Mouse (Mus musculus) lung, postnatal 4 days (tissue): ENCODE results near the gene Kcnab2.

Experiments used
- DNase-seq, 2 experiments: peaks; one replicate each; pipeline ENCODE4 v3.0.0; 2021

Gene Kcnab2

DNA sequence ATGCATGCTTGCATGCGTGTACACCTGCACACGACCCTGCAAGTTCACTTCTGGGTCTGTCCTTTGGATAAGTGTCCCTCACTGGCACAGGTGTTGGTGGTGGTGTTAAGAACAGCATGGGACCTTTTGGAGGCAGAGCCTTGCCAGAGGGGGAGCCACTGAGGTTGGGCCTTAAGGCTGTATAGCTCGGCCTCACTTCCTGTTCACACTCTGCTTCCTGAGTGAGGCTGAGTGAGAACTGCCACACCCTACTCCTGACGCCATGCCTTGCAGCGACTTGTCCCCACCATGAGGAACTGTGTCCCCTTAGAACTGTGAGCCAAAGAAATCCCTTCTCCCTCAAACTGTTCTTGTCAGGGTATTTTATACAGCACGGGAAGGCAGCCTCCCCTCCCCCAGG lies 26.3 kb downstream of the Kcnab2 start:
- no peak for DNase-seq

DNA sequence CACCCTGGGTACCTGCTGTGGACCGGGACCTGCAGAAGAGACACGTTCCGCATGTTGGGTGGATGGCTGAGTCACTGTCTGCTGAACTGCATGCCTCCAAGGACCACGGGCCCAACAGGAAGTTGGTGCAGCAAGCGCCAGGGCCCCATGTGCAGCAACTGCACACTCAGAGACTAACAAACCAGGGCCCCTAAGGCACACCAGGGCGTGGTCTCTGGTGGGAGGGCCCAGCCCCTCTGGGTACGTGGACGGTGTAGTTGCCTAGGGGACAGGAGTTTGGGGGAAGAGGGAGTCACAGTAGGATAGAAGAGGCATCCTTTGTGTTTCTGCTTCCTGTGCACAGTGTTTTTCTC lies 29.0 kb downstream of the Kcnab2 start:
- peak; percentile 58 to 67 for DNase-seq

DNA sequence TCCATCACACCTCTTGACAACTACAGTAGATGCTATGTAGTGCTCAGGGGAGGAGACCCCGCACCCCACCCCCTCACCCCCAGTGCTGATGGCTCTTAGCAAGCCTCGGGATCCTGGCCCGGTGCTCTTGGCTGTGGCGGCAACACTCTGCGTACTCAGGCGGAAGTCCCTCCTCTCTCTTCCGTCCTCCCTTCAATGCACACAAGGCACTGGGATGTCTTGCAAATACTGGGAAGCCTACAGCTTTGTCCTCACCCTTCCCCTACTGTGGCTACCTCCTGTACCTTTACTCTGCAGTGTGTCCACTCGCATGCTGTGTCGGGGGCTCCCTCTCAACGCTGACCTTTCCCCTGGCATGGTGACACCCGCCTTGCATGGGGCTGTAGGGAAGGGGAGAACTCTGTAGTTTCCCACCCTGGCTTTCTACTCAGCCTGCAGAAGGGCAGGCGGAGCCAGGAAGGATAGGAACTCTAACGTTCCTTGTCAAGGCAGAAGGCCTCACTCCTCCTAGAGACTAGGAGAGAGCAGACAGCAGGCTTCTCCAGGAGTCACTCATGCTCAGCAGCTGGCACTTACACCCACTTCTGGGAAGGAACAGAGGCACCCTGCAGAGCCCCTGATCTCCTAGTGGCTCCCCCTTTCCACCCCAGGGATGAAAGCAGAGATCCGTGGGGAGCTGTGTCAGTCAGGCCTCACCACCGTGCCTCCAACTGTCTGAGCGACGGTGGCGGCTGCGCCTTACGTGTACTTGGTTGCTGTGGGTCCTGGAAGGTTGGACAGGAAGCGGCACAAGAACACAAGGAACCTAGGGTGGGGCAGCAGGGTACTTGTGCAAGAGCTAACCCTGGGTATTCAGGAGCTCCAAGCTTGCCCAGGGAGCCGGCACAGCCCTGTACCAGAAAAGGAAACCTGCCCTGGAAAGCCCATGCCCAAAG lies 29.7 kb downstream of the Kcnab2 start:
- peak in 1 of 2 experiments; percentile 7 for DNase-seq

DNA sequence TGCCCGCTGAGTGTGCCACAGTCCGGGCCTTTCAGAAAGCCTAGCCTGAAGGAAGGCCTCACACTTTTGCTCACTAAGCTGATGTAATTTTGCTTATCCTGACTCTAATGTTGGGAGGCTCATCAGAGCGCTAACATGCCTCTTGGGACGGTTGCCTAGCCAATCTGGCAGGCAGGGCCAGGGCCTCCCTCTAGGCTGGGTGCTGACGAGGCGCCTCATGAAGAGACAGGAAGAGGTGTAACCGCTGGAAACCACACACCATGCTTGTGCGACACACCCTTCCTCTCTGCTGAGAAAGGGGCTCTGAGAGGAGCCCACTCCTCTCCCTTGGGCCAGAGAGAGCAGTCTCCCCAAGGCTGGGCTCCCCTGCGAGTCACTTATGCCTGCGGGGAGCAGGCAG lies 31.5 kb downstream of the Kcnab2 start:
- peak; percentile 39 to 64 for DNase-seq

DNA sequence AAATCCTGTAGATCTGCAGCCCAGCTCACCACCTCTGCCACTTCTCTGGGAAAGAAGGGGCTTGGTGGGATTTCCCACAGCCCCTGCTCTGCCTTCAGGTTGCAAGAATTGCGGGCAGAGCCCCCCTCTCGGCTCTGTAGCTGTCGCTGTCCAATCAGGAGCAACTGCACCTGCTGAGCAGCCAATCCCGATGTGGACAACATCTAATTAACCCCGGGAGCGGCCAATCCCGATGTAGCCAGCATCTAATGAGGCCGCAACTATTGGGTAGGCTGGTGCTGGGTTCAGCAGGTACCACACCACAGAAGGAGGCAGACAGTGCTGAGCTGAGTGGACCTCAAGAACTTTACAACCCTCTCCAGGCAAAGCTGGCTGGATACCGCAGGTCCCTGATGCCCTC lies 36.1 kb downstream of the Kcnab2 start:
- DNase-seq = no peak

DNA sequence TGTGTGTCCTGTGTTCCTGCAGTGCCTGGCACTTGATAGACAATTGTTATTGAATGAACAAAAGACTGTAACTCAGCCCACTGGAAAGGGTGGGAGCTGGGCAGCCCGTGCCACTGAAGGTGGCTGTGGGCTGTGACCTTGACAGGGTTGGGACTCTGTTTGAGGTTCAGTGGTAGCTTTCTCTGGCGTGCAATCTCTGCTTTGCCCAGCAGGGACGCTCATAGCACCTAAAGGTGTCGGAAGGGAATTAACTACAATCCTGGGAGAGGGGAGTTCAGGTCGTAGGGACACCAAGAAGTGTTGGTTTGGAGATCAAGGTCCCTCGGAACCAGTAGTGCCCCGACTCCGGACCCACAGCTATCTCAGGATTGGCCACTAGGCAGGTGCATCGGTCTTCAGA lies 36.8 kb downstream of the Kcnab2 start:
- peak in 1 of 2 experiments; percentile 9 for DNase-seq

DNA sequence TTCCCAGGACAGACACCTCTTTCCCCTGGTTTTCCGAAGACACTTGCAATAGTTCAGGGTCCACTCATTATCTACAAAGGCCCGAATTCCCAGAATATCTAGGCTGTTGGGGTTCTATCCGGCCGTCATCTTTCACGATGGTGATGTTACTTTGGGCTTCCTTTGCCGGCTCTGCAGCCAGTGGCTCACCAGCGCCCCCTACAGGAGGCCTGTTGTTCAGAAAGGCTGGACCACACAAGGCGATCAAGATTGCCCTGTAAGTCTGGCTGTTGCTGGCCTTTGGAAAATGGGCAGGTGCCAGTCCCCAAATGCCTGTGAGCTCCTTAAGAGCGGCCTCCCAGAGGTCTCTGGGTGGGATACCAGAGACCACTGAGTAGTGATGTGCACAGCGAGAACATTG lies 42.4 kb downstream of the Kcnab2 start:
- peak; percentile 62 to 79 for DNase-seq

DNA sequence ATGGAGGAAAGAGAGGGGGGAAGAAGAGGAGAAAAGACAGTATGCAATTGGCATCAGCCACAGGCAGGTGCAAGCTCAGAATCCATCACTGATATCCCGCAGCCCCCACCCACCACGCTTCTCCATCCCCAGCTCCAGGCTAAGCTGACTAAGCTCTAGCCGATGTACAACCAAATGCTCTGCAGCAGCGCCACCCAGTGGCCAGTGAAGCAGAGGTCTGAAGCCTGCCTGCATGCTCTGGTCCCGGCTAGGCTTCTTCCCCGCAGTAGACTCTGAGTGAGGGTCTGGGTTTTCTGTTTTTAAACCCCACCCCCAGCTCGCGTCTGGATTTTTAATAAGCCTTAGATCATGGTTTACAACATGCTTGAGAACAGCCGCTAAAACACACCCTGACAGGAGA lies 42.8 kb downstream of the Kcnab2 start:
- peak; percentile 81 to 88 for DNase-seq

DNA sequence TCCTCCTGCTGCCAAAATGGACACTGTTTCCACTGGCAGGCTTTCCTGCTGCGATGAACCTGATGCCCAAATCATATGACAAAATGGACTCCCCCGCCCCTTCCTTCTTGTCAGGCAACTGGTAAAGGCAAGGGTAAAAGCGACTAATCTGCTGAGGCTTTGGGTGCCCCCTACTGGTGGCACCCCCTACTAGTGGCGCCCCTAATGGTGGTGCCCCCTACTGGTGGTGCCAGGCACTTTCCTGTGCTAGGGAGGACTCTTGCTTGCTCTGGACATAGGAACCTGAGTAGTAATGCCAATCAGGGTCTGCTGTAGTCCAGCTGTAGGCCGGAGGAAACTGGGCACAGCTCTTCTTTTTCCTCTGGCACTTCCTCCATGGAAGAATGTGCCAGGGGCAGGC lies 45.4 kb downstream of the Kcnab2 start:
- peak in 1 of 2 experiments; percentile 38 for DNase-seq

DNA sequence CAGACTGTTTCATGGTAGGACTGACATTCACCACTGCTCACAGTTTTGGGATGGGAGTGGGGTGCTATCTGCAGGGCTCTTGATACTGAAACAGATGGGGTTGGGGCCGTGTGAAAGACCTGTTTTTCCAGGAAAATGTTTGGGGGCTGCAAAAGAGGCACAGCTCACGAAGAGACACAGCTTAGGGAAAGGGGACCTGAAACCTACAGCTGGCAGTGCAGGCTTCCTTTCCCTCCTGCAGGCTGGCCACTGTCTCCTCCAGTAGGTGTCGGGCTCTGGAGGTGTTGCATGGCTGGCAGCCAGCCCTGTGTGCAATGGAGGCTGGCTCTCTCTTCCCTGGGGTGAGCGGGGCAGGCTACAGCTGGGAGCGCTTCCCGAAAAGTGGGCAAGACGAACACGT lies 49.4 kb downstream of the Kcnab2 start:
- DNase-seq = no peak

DNA sequence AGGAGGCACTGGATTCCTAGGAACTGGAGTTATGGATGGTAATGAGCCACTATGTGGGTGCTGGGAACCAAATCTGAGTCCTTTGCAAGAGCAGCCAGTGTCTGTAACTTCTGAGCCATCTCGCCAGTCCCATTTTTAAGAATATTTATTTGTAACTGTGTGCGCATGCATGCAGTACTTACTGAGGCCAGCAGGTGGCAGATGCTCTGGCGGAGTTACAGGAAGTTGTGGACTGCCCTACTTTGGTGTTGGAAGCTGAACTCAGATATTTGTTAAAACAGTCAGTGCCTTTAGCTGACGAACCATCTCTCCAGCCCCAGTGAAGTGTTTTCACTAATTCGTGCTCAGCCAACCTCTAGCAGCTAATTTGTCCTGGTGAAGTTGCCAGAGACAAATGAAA lies 52.7 kb downstream of the Kcnab2 start:
- DNase-seq = peak in 1 of 2 experiments; percentile 22

DNA sequence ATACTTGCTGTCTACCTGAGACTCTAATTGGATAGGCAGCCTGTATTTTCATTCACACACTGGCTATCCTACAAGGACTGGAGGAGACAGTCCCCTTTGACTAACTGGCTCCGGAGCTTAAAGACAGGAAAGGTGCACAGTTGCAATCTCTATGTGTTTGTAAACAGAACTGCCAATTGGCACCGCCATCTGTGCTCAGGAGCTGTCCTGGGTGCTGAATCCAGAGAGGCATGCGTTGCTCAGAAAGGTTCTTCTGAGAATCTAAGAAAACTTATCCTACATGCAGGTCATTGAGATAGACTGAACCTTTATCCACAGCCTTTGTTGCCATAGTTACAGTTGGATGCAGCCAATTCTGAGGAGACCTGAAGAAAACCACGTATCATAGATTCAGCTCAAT lies 53.3 kb downstream of the Kcnab2 start:
- peak in 1 of 2 experiments; percentile 21 for DNase-seq

DNA sequence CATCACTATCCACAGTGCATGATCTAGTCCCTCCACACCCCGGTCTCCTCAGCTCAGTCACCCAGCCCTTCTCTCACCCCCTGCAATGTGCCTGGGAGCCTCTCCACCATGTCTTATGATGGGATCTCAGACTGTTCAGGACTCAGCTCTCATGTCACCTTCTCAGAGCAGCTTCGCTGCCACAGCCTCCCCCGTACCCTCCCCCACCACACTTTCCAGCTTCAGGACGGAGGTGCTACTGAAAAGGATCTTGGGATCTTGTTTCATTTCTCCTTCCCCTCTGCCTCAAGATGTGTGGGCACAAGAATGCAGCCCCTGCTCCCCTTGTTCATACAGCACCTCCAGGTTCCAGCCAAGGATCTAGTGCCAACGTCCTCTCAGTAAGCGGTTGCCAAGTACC lies 54.1 kb downstream of the Kcnab2 start:
- no peak for DNase-seq

DNA sequence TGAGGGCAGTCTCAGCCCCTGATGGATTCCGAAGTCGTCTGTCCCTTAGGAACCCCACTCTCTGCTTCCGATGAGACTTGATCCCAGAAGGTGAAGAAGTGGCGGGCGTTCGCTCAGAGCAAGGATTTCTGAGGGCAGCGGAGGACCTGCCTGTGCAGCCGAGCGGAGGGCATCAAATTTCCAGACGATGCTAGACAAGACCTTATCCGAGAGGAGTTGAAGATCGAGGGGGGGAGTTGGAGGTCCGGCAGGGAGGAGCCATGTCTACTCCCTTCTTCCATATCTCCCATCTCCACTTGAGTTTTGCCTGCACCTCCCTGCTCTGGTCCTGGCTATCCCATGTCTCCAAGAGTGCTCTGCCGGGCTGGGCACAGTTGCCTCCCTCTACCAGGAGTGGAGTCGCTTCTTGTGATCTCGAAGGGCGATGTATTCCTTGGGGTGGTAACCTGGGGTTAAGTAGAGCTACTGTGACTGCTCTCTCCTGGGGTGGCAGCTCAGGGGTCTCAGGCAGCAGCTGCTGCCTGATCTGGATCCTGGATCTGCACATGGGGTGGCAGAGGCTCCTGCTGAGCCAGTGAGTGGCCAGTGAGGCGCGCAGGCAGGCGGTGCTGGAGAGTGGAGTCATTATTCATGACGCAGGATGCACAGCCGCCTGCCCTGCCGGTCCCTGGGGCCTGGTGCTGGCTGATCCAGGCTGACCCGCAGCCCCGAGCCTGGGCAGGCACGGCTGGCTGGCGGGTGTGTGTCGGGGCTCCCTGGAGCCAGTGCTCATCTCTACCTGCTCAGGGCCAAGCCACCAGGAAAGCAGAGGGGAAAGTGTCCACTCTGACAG lies 59.2 kb downstream of the Kcnab2 start:
- no peak for DNase-seq

DNA sequence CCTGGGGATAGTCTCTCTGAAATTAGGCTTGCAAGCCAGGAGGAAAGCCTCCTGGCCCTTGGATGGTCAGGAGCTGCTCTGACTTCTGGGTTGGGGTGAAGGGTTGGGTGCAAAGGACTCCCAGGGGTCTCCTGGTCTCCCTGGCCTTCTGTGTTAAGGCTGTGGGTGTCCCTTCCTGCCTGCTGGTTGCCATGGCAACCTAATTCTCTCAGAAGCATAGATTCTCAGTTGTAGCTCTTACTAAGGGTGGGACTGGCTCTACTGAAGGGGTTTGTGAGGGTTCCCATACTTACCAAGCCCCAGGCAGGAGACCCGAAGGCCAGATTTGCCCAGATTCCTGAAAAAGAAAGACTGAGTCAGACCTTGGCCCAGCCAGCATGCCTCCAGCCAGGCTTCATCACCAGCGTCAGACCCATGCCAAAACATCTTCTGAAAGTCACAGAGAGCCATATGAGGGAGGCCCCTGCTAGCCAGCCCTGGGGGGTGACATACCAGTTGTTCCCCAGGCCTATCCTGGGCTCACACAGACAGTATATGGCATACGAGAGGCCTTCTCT lies 65.1 kb downstream of the Kcnab2 start:
- no peak for DNase-seq

DNA sequence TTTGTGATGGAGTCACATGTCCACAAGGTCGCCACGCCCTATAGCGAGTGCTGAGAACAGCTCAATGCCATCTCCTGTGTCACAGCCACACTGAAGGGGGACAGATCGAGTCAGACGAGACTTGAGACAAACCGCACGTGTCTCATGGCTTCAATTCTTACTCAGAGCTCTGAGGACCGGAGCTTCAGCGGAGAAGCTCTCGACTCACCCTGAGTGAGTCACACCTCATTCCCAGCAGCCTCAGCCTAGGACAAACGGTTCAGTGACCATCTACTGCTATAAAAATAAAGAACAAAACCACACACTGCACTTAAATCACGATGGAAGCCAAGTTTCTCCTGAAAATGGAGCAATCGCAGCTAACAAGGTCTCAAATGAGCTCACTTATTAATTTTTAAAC lies 66.7 kb downstream of the Kcnab2 start:
- no peak for DNase-seq

DNA sequence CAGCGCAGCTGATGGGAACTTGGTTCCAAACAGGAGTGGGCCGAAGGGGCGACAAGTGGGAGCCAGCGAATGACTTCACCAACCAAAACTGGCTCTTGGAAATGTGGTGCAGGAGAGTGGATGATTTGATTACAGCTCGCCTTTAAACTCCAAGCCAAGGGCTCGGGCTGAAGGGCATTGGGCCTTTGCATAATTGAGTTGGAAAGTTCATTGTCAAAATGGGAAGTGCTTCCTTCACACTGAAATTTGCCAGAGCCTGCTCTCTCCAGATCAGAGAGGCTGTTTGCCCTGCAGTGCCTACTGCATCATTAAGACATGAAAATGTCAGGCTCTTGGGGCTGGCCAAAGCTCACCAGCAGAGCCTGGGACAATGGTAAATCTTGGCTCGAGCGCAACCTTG lies 71.1 kb downstream of the Kcnab2 start:
- no peak for DNase-seq

DNA sequence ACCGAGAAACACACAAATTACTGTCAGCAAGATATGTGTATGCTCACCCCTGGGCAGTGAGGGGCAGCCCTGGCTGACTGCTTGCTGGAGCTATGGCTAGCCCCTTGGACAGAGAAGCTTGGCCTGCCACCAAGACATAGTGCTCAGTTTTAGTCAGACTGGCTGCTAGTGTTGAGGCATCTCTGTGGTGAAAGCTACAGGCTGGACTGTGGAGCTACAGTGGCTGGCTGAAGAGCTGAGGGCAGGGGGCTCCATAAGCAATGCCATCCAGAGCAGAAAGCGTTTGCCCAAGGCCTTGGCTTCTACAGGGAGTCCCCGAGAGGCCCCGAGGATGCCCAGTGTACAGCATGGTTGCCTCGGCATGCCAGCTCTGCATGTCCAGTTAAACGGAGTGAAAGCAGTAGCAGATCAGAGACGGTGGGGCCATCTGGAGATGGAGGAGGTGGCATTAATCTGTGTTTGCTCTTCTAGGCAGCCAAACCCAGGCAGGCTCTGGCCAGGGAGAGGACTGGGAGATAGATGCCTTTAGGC lies 71.9 kb downstream of the Kcnab2 start:
- no peak for DNase-seq

DNA sequence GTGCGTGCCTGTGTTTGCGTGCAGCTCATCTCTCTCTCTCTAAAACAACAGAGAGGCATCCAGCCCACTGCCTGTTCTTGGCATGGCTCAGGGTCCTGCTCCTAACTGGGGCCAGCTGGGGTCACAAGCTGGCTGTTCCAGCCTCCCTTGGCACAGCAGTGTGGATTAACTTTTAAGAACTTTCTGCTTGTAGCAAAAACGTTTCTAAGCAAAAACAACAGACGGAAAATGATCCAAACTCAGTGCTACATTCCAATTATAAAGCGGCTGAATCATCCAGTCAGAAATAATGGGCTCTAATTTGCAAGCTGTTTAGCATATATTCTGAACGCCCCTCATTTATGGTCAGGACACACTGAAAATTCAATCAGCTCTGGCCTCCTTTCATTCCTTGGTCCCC lies 72.5 kb downstream of the Kcnab2 start:
- no peak for DNase-seq

DNA sequence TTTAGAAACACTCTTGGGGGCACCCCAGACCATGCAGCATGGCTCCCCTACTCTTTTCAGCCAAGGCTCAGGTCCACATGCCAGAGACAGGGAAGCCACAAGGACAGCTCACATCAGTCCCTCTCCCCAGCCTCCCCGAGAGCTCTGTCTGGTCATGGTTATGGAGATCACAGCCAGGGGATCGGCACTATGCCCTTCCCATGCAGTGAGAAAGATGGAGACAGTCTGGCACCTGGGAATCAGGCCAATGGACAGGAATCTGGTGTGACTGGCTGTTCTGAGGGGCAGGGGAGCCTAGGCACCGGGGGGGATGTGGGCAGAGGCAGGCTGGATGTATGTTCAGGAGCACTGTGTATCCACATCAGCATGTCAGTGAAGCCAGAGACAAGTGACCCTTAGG lies 78.7 kb downstream of the Kcnab2 start:
- no peak for DNase-seq

DNA sequence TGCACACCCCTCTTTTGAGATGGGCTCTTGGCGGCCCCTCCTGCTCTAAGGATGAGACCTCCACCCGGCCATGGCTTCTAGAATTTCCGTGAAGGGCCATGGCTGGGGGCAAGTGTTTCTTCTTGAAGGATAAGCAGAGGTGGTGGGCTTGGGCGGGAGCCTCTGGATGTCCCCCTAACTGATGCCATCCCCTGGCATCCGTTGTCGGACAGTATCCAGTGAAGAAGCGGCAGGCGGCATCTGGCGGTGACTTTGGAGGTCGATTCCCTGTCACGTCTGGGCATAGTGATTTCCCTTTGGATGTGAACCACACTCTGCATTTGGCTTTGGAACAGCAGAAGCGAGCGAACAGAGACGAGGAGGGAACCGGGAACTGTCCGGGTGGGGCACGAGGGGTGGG lies 85.0 kb downstream of the Kcnab2 start:
- no peak for DNase-seq

DNA sequence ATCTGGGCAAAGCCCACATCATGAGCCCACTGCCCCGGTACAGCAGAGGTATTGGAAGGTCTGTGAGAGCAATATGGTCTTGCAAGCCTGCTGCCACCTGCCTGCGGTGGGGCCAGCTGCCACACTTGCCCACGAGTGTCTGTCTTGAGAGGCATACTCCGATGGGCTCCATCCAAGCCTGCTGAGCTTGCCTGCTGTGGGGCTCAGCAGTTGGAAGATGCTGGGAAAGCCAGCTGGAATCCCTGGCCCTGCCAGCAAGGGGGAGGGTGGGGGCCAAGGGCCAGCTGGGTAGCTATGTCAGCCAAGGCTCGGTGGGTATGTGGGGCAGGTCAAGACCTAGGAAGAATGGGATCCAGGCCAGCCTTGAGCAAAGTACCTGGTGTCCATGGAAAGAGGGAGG lies 85.5 kb downstream of the Kcnab2 start:
- no peak for DNase-seq

DNA sequence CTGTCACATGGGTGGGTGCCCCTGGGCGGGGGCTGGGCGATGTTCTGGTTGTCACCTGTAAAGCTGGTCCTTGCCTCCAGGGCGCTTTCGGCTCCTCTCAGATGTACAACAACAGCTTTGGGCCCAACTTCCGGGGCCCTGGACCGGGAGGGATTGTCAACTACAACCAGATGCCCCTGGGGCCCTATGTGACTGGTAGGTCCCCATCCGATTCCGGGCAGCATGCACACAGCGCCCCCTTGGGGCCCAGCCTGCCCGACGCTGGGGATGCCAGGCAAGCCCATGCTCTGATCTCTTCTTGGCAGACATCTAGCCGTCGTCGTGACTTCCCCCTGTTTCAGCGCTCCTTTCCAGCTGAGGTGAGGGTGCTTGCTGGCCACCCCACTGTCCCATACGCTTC lies 92.0 kb downstream of the Kcnab2 start:
- DNase-seq = peak in 1 of 2 experiments; percentile 34
